Mouse (Mus musculus) thymus, postnatal 0 days (tissue): ENCODE data around the gene Tsga10. TPM values are rescaled to one million over a fixed set of nuclear protein-coding genes. Genes with fewer than 3 reads are reported as not detected.
"Not testable (repeated sequence)": the region's sequence is repeated elsewhere in the genome, so short reads cannot be mapped to it uniquely, and the experiment has no call there.

Experiments used
- DNase-seq: peaks from one replicate; pipeline ENCODE4 v3.0.0-alpha.2; 2015; ENCODE audit warnings: low spot score
- polyA plus RNA-seq: library from polyadenylated mRNA; unstranded; fragments of >200 nt; fragmentation: Nextera tagmentation; extraction: Ambion mirVana; gene quantifications from 2 replicates; pipeline ENCODE4 v1.2.1, GENCODE M21; 2015

Tsga10 gene
- polyA plus RNA-seq, 1 experiment from 2014 or later, result 8.0 TPM

DNA sequence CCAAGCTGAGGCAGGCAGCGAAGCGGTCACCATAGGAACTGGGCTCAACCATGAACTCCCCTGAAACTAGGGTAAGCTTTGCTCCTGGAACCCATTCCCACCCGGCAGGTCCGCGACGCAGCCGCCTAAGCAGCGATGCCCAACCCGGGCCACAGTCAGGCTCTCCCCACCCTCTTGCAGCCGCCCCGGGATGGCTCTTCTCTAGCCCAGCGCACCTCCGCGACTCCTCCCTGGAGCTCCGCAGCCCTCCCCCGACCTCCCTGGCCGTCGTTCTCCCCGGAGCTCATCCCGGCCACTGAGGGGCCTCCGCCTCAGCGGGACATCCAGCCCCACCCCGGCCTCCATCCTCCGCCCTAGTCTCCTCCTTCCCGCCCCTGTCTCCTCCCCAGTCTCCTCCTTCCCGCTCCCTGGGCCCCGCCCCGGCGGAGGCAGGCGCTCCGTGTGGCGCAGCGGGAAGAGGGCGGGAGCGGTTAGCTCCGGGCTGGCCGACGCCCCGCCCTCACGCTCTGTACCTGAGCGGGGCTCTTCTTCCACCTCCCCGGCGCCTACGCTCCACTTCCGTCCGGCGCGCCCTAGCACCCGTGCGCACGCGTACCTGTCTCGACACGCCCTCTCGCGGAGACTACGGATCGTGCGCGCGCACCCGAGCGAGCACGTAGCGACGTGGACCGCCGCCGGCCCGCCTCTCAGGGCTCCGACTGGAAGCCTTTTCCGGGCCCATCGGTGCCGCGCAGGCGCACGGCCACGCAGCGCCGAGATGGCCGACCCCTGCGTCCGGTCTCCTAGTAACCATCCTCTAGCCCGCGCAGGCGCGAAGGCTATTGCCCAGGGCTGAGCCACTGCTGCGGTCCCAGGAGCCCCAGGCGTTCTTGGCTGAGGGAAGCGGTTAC lies 1.5 kb downstream of the Tsga10 start:
- peak; percentile 100 for DNase-seq

GRCm38 (mm10) chr1:37850696-37851095 lies 15.5 kb downstream of the Tsga10 start:
- DNase-seq, result no peak

DNA sequence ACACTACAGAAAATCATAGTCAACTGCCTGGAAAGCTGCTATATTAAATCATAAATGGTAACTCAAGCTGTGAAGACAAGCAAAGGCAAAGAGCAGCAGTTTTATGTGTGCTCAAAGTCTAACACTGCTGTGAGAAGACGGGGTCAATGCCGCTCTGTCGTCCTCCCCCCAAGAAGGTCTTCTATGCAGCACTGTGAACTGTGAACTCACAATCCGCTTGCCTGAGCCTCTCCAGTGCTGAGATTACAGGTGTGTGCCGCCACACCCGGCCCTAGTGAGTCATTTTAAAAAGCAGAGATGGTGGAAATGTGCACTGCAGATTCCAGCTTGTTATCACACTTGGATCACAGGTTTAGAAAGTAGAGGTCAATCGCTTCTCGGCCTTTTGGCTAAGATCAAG lies 19.4 kb downstream of the Tsga10 start:
- no peak for DNase-seq

DNA sequence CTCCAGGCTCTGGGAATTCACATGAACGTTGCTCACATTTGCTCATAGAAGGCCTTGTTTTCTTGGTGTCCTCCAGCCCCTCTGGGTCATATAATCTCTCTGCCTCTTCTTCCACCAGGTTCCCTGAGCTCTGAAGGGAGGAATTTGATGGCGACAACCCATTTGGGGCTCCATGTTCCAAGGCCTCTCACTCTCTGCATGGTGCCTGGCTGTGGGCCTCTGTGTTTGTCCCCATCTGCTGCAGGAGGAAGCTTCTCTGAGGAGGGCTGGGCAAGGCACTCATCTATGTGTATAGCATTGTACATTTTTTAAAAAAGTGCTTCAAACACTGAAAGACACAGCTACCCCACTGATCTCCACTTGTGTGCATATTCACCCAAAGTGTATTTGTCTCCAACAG lies 34.5 kb downstream of the Tsga10 start:
- DNase-seq, result no peak

- DNase-seq, result not testable (repeated sequence)
These were observed 63.9 kb downstream of the Tsga10 start for GRCm38 (mm10) chr1:37802291-37802690.

DNA sequence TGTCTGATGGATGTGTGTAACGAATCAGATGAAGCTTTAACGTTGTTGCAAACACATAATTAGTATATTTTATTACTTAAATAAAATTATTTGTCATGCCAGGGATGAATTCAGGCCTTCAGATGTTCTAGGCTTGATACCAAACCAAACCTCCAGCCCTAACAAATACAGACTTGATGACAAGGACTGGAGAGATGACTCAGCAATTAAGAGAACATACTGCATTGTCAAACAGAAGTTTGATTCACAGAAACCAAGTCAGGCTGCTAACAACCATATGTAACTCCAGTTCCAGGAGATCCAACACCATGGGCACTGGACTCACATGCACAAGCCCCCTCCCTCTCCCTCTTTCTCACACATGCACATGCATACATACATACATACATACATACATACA lies 65.9 kb downstream of the Tsga10 start:
- no peak for DNase-seq

- peak; percentile 8 for DNase-seq
These were observed 66.7 kb downstream of the Tsga10 start for GRCm38 (mm10) chr1:37799505-37799904.

DNA sequence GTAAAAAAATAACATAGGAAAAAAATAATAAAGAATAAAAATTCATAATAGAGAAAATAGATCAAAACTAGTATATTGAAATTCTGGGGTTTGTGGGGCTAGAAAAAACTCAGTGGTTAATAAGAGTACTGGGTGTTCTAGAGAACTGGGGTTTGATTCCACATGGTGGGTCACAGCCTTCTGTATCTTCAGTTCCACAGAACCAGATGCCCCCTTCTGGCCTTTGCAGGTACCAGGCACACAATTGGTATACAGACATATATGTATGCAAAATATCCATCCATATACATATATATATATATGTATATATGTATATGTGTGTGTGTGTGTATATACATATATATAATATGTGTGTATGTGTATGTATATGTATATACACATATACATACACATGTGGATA lies 106.8 kb downstream of the Tsga10 start:
- DNase-seq, result peak; percentile 2

GRCm38 (mm10) chr1:37744650-37745259 lies 121.5 kb downstream of the Tsga10 start:
- no peak for DNase-seq

GRCm38 (mm10) chr1:37742602-37743270 lies 123.5 kb downstream of the Tsga10 start:
- no peak for DNase-seq

DNA sequence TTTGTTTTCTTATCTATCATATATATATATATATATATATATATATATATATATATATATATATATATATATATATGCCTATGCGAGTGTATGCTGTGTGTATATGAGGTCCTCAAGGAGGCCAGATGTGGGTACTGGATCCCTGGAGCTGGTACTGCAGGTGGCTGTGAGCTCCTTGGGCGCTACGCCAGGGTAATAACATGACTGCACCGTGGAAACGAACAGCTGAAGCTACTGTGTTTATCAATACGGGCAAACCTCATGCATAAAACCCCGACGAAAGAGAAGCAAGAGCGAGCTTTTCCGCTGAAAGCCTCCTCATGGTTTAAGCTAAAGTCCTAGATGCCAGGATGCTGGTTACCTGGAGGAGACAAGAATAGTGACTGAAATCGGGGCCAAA lies 124.1 kb downstream of the Tsga10 start:
- no peak for DNase-seq

DNA sequence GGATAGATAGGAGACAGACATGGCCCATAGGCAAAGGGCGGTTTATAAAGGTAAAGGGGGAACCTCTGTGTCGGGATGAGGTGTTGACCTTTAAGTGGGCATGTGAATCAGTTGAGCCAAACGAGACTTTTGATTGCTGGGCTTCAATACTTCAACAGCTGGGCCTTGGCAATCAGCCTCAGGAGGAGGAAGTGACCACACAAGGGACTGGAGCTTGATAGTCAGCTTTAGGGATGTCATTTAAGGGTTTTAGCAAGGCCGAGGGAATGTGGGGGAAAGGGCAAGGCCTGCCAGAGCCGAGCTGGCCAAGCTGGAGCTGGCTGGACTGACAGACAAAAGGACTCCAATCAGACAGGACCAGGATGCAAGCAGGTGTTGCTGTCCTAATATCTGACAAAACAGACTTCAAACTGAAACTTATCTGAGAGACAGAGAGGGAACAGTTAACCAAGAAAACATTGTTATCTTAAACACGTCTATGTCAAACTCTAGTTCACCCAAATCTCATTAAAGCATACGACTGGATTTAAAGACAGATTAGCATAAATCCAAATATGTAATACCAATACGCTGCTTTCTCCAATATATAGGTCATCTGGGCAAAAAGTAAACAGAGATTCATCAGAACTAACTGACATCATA lies 125.9 kb downstream of the Tsga10 start:
- DNase-seq, result no peak

DNA sequence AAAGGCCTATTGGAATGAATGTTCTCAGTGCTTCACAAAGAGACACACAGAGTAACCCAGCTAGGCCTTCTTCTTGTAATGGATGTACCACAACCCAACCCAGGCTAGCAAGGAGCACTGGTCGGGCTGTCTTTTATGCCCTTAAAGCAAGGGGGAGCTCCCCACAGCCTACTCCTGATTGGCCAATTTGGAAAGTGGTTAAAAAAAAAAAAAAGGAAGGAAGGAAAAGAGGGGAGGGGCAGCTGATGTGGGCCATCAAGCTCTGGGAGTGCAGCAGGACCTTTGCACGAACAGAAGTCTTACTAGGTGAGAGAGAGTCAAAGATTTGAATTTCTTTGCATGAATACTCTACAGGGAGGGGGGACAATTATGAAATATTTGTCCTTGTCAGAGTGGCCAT lies 127.3 kb downstream of the Tsga10 start:
- no peak for DNase-seq

DNA sequence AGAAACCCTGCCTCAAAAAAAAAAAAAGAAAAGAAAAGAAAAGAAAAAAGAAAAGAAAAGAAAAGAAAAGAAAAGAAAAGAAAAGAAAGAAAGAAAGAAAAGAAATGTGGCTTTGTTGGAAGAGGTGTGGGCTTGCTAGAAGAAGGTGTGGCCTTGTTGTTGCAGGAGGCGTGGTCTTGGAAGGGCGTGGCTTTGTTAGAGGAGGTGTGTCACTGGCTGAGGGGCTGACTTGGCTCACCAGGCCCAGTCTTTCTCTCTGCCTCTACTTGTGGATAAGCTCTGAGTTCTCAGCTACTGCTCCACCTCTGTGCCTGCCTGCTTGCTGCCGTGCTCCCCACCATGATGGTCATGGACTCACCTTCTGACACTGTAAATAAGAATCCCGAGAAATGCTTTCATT lies 129.2 kb downstream of the Tsga10 start:
- DNase-seq, result no peak

- DNase-seq, result no peak
These were observed 130.3 kb downstream of the Tsga10 start for GRCm38 (mm10) chr1:37735932-37736331.

- DNase-seq, result no peak
These were observed 131.4 kb downstream of the Tsga10 start for GRCm38 (mm10) chr1:37734841-37735240.

DNA sequence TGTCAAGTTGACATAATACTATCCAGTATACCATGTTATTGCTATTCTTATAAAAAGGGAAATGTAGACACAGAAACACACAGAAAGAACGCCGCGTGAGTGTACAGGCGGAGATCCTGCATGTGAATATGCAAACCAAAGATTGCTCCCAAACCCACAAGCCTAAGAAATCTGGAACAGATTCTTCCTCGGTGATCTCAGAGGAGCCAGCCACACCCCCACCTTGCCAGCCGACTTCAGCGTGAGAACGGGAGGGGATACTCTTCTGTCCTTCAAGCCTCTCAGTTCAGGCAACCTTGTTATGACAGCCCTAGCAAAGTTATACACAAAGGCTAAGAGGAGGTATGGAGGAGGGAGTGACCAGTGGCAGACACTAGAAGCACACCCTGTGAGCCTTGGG lies 136.9 kb downstream of the Tsga10 start:
- DNase-seq, result no peak

GRCm38 (mm10) chr1:37728053-37728452 lies 138.2 kb downstream of the Tsga10 start:
- DNase-seq, result no peak

DNA sequence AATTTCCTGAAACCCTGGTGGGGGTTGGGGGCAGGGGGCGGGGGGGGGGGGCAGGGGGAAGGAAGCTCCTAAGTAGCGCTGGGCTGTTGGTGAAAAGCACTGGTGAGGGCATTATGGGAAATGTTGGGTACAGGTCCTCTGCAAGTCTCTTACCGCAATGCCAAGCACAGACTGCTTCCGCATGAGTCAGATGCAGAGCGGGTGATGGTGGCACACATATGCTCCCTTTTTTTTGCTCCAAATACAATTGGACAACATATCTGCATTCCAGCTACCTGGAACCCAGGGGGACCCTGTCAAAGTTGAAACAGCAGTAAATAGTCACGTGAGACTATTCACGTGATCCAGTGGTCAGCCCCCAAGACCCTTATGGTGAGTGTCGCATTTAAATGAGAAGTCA lies 139.0 kb downstream of the Tsga10 start:
- DNase-seq, result no peak

GRCm38 (mm10) chr1:37726426-37726825 lies 139.8 kb downstream of the Tsga10 start:
- DNase-seq, result no peak

DNA sequence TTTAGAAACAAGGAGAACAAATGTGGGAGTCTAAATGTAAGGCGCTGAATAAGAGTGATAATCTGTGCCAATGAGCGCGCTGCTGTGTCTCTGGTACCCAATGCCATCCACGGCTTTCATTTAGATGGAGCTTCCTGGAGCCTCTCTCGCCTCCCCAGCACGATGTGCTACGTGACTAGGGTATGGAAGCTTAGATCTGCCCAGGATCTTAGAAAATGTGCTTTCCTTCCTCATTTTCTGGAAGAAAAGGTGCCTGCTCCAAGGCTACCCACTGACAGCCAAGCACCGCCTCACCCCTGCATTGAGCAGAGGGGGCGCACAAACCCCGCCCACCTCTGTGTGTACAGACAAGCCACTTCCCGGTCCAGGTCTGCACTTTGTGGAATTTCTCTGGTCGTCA lies 140.3 kb downstream of the Tsga10 start:
- DNase-seq, result no peak

DNA sequence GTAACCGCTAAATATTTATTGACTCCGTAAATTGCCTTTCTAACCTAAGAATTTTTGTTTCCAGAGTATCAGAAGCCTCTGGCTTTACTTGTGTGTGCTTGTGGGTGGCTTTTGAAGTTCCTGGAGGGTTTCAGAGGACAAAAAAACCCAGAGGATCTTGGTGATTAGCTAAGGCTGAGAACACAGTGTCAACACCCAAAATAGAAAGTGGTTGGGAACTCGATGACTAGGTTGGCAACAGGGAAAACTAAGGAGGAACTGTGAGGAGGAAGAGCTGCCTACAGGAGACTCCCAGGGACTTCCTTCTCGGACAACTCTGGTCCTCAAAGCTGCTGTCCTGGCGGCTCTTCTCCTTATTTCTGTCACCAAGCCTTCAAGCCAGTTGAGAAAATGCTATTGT lies 145.1 kb downstream of the Tsga10 start:
- DNase-seq, result no peak
